Mouse (Mus musculus) G1E-ER4 (cell line): ENCODE results near the gene 2810004N23Rik. TPM values are rescaled to one million over a fixed set of nuclear protein-coding genes. Genes with fewer than 3 reads are reported as not detected.

Experiments
- GATA1 ChIP-seq: IDR thresholded peaks from one replicate; pipeline ENCODE4 v1.8.0; 2012; ENCODE audit warnings: low read length, inconsistent platforms
- polyA plus RNA-seq: library from polyadenylated mRNA; stranded (reverse); fragments of >175 nt; gene quantifications from 2 replicates; pipeline ENCODE4 v1.2.3, GENCODE M21; 2012

Gene 2810004N23Rik
- 24.8 and 34.2 TPM in 2 replicates for polyA plus RNA-seq

DNA sequence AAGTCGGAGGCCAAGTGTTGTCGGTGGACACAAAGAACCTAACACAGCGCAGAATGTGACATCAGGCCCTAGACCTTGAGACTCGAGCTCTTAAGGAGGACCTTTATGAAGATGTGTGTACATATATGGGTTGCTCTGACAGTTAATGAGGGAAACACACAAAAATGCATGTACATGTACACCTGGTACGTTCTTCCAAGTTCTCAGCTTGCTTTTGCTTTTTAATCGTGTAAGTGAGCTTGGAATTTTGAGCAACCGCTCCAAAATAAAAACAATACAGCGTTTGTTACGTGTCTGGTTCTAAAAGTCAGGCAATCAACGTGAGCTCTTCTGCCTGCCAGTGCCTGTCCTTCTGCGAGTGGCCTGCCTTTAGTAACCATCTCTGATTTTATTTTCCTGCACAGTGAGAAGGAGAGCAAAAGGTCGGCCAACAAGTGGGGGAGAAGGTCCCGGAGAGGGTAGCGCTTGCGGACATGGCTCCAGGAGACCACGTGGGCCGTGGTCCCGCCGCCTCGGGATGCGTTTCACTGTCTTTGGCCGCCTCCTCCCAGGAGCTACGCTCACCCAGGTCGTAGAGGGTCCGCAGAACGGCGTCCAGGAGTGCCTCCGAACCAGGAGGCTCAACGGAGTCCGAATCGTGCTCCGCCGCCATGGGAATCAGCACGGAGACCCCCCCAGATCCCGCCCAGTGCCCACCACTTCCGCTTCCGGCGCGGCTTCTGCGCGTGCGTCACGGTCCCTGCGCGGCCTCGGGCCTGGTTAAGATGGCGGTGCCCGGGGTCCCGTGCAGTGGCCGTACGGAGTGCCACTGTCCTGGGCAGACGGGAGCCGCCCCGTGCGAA is at the start of gene 2810004N23Rik, which contains the start of gene Gnpat:
2810004N23Rik (minus strand) TSS at position 800 of the 842 bp plus-strand sequence.
Gnpat (plus strand) TSS at position 713 of the 842 bp plus-strand sequence.
- TF ChIP-seq GATA1, result no peak

DNA sequence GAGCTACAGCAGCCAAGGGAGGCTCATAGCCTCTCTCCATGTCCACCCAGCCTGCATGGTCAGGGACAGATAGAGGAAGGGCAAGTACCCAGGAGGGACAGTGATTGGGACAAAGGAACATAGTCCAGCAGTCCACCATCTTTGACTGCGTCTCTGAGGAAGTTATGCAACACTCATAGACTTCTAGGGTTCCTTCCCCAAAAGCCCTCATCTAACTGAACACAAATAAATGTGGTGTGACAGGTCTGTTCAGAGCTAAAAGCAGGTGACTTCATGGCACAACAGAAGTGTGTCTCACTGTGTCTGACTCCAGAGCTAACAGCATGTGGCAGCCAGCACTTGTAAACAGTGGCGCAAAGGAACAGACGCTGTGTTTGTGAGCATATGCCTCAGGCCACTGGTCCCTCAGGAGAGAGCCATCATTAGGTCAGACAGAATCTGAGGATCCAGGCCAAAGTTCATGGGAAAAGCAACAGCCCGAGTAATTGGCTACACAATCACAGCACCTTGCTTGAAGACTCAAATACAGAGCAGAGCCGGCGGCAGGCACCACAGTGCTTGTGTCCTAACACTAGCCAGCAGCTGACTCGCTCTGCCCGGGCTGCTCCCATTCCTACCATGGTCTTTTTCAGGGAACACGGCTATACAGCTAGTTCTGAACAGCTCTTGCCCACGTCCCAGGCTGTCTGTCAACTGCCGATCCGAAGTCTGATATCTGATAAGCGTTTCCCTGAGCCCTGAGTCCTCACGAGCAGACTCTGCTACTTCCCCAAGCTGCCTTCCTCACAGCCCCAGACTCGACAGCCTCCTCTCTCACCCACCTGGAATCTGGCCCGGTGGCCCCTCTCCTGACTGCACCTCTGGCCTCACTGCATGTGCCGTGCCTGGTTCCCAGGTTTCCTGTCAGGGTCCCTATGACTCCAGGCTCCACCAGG is 49.3 kb upstream of the 2810004N23Rik start:
- no peak for TF ChIP-seq GATA1

DNA sequence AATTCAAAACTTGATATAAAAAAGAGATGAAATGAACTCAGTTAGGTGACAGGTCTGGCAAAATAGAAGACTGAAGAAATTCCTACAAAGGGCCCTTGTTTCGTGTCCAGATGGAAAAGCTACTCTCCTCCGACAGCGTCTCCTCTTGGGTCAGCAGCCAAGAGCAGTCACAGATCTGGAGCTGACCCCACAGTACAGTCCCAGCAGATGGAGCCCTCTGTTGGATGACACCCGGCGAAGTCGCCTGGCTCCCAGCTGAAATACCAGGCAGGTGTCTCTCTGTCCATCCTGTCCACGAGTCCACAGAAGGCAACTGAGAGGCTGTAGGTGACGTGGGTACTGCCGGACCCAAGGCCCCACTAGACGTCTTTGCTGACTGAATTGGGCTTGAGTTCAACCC is 47.4 kb upstream of the 2810004N23Rik start:
- TF ChIP-seq GATA1, result no peak

DNA sequence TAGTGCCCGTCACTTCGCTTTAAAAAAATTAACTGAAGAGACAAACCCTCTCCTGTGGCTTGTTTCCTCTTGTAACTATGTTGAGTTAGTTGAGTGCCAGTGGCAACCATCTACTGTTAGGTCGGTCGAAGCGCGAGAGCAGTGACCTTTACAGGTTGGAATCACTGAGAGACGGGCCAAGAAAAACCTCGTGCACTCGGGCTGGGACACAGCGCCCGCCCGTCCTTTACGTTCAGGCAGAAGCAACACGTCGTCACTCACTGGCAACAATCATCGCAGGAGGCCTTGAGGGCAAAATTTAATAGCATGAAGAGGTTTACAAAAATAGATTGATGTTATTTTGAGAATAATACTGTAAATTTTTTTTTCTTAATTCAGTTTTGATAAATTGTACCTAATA is 47.0 kb upstream of the 2810004N23Rik start:
- TF ChIP-seq GATA1, result no peak

DNA sequence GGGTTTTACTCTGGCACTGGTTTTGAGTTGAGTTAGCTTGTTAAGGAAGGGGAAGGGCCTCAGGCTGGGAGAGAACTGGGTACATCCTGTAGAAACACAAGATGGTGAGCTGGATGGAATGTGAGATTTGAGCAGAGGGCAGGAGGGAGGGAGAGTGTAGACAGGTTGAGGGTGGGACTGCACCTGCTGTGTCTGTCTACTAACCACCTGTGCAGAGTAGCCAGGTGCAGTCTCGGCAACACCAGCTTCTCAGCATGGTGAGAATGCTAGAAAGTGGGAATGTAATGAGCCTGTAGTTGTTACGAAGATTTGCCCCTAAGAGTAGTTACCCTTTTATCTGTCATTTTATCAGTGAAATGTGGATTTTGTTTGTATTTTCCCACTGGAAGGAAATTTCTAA is 42.6 kb upstream of the 2810004N23Rik start:
- no peak for TF ChIP-seq GATA1

DNA sequence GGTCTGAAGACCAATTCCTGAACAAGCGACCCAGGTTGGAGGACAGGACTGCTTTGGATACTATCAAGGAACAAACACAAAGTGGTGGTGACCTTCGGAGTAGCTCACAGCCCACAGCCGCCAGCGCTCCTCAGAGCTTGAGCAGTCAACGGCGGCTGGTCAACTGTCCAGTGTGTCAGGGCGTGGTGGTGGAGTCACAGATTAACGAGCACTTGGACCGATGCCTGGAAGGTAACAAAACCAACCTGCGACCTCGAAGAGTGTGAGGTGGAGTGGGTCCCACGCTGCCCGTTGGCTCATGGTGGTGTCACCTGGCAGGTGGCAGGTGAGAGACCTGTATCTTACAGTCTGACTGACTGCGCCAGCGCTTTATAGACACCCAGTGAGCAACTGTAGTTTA is 40.3 kb upstream of the 2810004N23Rik start:
- TF ChIP-seq GATA1, result no peak

DNA sequence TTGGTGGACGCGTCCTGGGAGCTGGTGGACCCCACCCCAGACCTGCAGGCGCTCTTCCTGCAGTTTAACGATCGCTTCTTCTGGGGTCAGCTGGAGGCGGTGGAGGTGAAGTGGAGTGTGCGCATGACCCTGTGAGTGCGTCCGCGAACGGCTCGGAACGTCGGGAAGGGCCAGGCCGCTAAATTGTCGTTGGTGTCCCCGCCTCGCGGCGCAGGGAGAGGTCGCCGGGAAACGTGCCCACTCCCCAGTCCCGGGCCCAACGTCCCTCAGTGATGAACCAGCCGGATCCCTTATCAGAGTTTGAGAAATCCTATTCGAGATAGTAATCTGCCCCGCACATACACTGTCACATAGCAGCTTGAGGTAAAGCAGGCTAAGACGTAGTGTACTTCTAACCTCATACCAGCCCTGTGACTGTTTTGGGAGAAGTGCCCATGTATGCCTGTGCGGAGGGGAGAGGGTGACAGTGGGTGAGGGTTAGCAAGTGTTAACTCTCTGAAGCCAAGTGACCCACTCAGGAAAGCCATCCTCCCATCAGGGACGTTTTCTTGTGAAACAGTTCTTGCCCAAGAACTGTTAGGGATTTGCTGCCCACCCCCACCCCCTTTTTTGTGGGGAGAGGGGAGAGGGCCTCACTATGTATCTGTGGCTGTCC is 35.5 kb upstream of the 2810004N23Rik start:
- TF ChIP-seq GATA1, result no peak

DNA sequence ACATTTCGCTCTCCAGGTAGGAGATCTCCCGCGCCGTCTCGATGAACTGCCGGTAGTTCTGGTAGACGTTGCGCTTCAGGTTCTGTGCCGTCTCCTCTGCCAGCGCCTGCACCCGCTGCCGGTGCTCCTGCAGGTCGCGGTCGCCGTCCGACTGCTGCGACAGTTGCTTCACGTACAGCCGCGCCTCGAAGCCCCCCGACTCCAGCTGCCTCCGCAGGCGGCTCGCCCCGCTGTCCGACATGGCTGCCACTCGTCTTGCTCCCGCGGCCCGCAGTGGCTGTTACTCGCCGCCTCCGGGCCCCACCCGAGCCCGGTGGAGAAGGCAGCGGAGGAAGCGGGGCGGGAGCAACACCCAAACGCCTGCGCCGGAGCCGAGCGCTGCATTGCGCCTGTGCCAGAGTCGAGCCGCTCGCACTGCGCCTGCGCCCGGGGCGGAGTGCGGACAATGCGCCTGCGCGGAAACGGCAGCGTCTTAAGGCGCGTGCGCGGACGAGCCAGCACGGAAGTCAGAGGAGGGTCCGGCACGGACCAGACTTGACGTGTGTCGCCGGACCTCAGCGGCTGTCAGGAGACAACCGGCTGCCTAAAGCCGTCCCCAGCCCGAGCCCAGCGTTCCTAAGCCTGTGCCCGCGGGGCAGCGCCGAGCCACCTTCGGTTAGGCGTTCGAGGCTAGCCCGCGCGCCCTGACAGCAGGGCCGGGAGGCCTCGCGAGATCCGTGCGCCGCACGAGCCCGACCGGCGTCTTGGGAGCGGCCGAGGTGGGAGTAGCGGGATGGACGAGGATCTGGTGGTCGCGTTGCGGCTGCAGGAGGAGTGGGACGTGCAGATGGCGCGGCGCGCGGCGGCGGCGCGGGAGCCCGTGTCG is 34.7 kb upstream of the 2810004N23Rik start, which contains the start of the genes Exoc8 and Sprtn:
Exoc8 (minus strand) TSS at position 320 of the 865 bp plus-strand sequence.
Sprtn (plus strand) TSS at position 501 of the 865 bp plus-strand sequence.
- TF ChIP-seq GATA1, result no peak

DNA sequence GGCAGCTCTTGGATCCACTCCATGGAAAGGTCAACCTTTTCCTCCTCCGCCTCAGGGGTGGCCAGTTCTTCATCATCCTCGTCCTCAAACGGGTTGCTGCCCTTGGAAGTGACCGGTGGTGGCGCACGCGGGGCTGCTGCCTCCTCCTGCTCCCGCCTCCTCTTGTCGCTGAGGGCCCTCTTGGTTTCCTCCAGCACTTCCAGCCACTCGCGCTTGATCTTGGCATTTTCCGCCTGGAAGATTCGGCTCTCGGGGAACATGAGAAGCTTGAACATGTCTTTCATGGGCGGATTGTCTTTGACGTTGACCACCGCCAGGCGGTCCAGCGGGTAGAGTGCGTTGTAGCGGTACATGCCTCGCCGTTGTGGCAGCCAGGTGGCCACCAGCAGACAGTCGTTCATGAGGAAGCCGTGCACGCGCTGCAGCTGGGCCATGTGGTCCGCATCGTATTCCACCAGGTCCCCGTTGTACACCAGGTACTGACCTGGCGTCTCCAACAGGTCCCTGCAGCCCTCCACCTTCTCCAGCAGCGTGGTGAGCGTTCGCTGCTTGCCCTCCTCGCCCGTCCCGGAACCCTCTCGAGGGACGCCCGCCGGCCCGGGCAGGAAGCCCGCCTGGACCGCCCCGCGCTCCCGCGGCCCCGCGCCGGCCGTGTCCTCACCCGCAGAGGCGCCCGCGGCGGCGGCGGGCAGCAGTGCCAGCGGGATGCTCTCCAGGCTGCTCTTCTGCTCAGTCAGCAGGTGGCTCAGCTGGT is 33.9 kb upstream of the 2810004N23Rik start:
- TF ChIP-seq GATA1, result no peak

DNA sequence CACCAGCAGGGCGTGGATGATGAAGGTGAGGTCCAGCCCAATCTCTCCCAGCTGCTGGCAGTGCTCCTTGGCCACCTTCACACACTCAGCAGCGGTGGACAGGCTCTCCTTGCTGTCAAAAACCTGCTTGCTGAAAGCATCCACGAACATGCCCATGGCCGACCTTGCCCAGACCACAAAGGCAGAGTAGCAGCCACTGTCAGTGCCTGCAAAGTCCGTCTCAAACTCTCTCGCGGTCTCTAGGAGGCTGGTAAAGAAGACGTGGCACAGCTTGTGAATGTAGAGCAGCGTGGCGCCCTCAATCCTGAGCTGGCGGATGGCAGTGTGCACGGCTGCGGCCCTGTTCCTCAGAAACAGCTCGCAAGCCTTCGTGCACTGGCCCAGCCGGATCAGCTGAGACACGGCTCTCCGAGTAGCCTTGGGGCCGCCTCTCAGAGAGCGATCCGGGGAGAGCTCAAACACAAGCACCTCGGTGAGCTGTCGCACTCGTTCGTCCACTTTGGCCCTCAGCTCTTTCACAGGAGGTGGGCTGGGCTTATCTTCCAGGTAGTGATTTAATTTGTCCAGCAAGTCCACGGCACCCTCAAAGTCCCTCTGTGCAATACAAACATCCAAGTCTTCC is 33.2 kb upstream of the 2810004N23Rik start:
- TF ChIP-seq GATA1, result no peak

DNA sequence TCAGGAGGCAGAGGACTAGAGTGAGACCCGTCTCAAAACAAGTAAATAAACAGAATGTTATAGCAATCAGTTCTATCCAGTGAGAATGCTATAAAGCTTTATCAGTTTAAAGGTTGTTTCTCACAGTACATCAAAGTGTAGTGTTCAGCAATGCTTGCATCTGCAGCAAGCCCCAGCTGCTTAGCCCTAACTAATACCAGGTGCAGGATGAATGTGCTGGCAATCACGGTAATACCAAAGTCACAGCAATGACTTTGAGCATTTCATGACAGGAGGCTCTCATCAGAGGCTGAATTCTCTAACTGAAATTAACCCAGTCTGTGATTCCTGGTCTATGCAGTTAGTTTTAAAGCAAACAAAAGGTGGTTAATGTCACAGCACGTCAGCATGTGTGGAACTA is 29.7 kb upstream of the 2810004N23Rik start:
- no peak for TF ChIP-seq GATA1

DNA sequence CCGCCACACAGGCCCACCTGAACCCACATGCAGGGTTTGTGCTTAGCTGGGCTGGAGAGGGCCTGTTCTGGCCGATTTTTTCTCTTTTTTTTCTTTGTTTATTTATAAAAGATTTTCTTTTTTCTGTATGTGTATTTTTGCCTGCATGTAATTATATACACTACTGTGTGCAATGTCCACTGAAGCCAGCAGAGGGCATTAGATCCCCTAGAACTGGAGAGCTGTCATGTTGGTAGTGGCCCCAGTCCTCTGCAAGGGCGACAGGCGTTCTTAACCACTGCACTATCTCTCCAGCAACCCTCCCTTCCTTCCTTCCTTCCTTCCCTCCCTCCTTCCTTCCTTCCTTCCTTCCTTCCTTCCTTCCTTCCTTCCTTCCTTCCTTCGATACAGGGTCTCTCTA is 25.5 kb upstream of the 2810004N23Rik start:
- TF ChIP-seq GATA1, result no peak

DNA sequence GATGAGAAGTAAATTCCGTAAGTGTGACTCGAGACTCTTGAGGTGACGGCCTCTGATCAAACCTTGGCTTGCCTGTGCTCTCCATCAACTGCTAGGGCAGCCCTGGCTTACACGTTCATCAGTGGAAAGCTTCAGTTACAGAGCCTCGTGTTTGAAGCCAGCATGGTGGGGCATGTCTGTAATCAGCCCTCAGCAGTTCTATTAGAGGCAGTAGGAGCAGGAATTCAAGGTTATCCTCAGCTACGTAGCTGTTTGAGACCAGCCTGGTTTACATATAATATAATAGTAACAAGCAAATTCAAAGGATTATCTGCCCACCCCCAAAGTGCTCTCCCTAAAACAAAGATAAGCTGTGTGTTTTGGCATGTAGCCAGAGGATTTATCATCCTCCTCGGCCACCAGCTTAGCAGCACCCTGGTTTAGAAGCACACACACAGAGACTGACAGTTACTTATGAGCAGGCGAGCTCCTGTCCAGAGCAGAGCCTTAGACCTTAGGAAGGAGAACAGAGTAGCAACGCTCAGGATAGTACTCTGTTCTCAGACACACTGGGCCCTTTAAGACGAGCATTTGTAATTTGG is 16.1 kb upstream of the 2810004N23Rik start:
- no peak for TF ChIP-seq GATA1
